Mouse (Mus musculus): ENCODE results near the gene Flt1.

DNA sequence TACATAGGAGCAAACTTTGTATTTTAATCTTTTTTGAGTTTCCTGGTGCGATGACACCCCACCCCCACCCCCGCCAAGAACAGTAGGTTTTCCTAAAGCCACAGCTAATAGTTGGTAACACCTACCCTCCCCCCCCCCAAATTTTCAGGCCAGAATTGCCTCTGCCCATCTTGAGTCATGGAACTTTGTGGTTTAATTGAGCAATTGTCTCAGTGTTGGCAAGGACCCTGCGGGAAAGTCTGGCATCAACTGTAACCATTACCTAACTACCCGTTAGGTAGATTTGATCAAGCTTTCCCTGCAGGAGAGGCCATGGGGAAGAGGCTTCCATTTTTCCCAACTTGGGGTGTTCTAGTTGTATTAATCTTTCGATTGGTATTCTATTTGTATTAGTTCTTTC, 23.4 kb downstream of the Flt1 start:
- no peak for TF ChIP-seq POLR2A (IDR thresholded peaks at IDR 0.05; ENCODE audit: borderline replicate concordance, low read depth, low read length)
- TF ChIP-seq CTCF (IDR thresholded peaks at IDR 0.05; ENCODE audit: low read depth, low read length), result no peak
